35 mouse cellular contexts compared by ENCODE assay signal in genomic region chr12:44811895-44812294, GRCm38 (mm10).
"Had no signal": no experiment of that assay in that cellular context is flagged by ENCODE, and none has a peak within 500 bp of the region (broad histone marks: within the 10 kb centered on the region; RNA-seq: fewer than 3 reads in every experiment).

No protein-coding gene starts in this region.

- H3K9me3 ChIP-seq: heart, embryonic 10.5 days; heart, embryonic 12.5 days; heart, embryonic 13.5 days; heart, embryonic 15.5 days; hindbrain, embryonic 10.5 days; hindbrain, embryonic 12.5 days; hindbrain, embryonic 15.5 days; intestine, embryonic 15.5 days; kidney, embryonic 15.5 days had no signal

- H3K4me2 ChIP-seq: heart, embryonic 11.5 days; heart, embryonic 12.5 days; heart, embryonic 13.5 days; heart, embryonic 15.5 days; hindbrain, embryonic 12.5 days; hindbrain, embryonic 13.5 days; hindbrain, embryonic 14.5 days; hindbrain, embryonic 15.5 days; intestine, embryonic 15.5 days; kidney, embryonic 15.5 days had no signal

- H3K36me3 ChIP-seq: heart, embryonic 10.5 days; heart, embryonic 12.5 days; heart, embryonic 13.5 days; heart, embryonic 15.5 days; hindbrain, embryonic 10.5 days; hindbrain, embryonic 12.5 days; hindbrain, embryonic 13.5 days; hindbrain, embryonic 15.5 days; intestine, embryonic 15.5 days; kidney, embryonic 15.5 days had no signal

- H3K4me3 ChIP-seq: heart, embryonic 10.5 days; heart, embryonic 12.5 days; heart, embryonic 13.5 days; heart, embryonic 15.5 days; hindbrain, embryonic 10.5 days; hindbrain, embryonic 12.5 days; hindbrain, embryonic 13.5 days; hindbrain, embryonic 15.5 days; intestine, embryonic 15.5 days; kidney, embryonic 15.5 days; layer of hippocampus, adult 2 months; left cerebral cortex, adult 2 months had no signal

- H3K27me3 ChIP-seq: heart, embryonic 12.5 days; heart, embryonic 13.5 days; heart, embryonic 15.5 days; hindbrain, embryonic 12.5 days; hindbrain, embryonic 13.5 days; hindbrain, embryonic 15.5 days; intestine, embryonic 15.5 days; kidney, embryonic 15.5 days had no signal

- H3K4me1 ChIP-seq: heart, embryonic 10.5 days; heart, embryonic 12.5 days; heart, embryonic 13.5 days; heart, embryonic 15.5 days; hindbrain, embryonic 10.5 days; hindbrain, embryonic 12.5 days; hindbrain, embryonic 13.5 days; hindbrain, embryonic 15.5 days; intestine, embryonic 15.5 days; kidney, embryonic 15.5 days had no signal

- ATAC-seq: hindbrain, embryonic 16.5 days; hindbrain, postnatal 0 days; inflammation-experienced regulatory T-cells, adult 6 months; intestine, embryonic 15.5 days; intestine, embryonic 16.5 days; intestine, postnatal 0 days had no signal

- DNase-seq: heart, postnatal 10 days; heart, postnatal 14 days; heart, postnatal 36 days; heart, postnatal 4 days; kidney, adult 11 months; kidney, adult 18-20 months; kidney, adult 2 months; kidney, adult 9 months; kidney, postnatal 10 days; kidney, postnatal 14 days; kidney, postnatal 25 days; kidney, postnatal 36 days; kidney, postnatal 4 days; layer of hippocampus, adult 9-11 months; layer of hippocampus, postnatal 36 days had no signal

- H3K9ac ChIP-seq: heart, embryonic 12.5 days; heart, embryonic 13.5 days; heart, embryonic 15.5 days; hindbrain, embryonic 12.5 days; hindbrain, embryonic 13.5 days; hindbrain, embryonic 14.5 days; hindbrain, embryonic 15.5 days; intestine, embryonic 15.5 days; kidney, embryonic 15.5 days had no signal

- H3K27ac ChIP-seq: heart, embryonic 10.5 days; heart, embryonic 13.5 days; heart, embryonic 15.5 days; hindbrain, embryonic 10.5 days; hindbrain, embryonic 12.5 days; hindbrain, embryonic 13.5 days; hindbrain, embryonic 14.5 days; hindbrain, embryonic 15.5 days; hindbrain, postnatal 0 days; intestine, embryonic 15.5 days; kidney, embryonic 15.5 days; kidney, postnatal 0 days; layer of hippocampus, adult 2 months; left cerebral cortex, adult 2 months had no signal
